Mouse (Mus musculus): ENCODE results near the gene Dnm3. TPM values are rescaled to one million over a fixed set of nuclear protein-coding genes. Genes with fewer than 3 reads are reported as not detected.

Dnm3 gene
- polyA plus RNA-seq, 1 experiment from 2014 or later: 71.6 TPM

DNA sequence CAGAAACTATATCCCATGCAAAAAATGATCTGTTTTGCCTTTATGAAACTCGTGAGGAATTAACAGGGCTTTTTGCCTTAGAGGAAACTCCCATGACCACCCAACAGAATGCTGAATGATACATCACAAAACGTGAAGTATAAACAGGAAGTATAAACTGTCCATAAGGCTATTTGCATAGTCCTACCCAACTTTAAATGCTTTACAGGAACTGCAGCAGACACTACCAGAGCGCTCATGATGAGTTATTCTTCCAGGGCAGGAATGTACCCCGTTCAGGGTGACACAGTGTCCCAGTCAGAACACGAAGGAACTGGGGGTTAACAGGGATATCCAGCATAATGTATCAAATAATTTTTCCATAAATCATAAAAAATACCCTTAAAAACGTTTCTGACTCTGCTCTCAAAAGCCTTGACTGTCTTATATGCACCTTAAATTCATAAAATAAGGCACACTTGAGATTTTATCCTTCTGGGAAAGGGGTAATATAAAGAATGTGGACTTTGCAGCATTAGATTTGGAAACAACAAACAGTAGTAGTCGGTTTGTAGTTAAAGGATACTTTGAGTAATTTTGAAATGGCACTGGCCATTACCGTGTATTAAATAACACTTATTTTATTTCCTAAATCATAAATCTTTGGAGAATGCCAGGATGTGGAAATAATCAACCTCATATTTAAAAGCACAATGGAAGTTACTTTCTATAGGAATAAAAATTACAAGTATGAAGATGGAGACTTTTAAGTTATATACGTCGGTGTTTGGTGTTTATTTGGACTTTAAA lies 252.8 kb downstream of the Dnm3 start:
- no peak overlapping the region for H3K27ac ChIP-seq
- ATAC-seq (ENCODE audit: low FRiP score) (no peak), DNase-seq (ENCODE audit: low spot score) (no peak)
- H3K27me3 ChIP-seq (ENCODE audit: control insufficient read depth, insufficient read depth, low read length): no peaks in the 10 kb centered on the region
- H3K9ac ChIP-seq: no peak overlapping the region
- H3K36me3 ChIP-seq (replicated peaks; ENCODE audit: control insufficient read depth, insufficient read depth): no peaks in the 10 kb centered on the region
- 77% methylated on average over 10 of the region's 10 CpGs for WGBS
- H3K4me3 ChIP-seq (replicated peaks; ENCODE audit: low read length): no peak overlapping the region
- no peaks in the 10 kb centered on the region for H3K9me3 ChIP-seq (ENCODE audit: control insufficient read depth, low read length)
- H3K4me1 ChIP-seq (replicated peaks; ENCODE audit: control insufficient read depth, insufficient read depth, low read length): no peaks in the 10 kb centered on the region
- no peak overlapping the region for H3K4me2 ChIP-seq (replicated peaks)

DNA sequence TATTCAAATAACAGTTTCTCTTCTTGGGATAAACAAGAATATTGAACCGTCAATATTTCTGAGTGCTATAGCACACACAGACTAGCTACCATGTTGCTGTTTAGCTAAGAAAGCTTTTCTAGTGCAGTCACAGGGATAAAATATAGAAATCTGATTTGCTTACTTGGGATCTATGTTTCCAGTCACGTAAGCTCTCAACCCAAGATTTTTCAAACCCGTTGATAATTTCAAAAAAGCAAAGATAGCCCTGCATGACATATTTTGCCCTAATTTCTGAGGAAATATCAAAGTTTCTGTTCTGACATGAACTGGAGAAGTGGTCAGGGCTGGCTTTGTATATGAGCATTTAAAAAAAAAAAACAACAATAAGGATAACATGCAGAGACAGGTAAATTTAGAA lies 253.8 kb downstream of the Dnm3 start:
- no peak overlapping the region for H3K4me2 ChIP-seq (replicated peaks)
- H3K4me1 ChIP-seq (replicated peaks; ENCODE audit: control insufficient read depth, insufficient read depth, low read length): no peaks in the 10 kb centered on the region
- 94% methylated on average over 3 of the region's 3 CpGs for WGBS
- H3K9me3 ChIP-seq (ENCODE audit: control insufficient read depth, low read length): no peaks in the 10 kb centered on the region
- no peaks in the 10 kb centered on the region for H3K27me3 ChIP-seq (ENCODE audit: control insufficient read depth, insufficient read depth, low read length)
- no peaks in the 10 kb centered on the region for H3K36me3 ChIP-seq (replicated peaks; ENCODE audit: control insufficient read depth, insufficient read depth)
- ATAC-seq (ENCODE audit: low FRiP score): no peak
- H3K27ac ChIP-seq: no peak overlapping the region
- no peak overlapping the region for H3K4me3 ChIP-seq (replicated peaks; ENCODE audit: low read length)
- DNase-seq (ENCODE audit: low spot score): no peak
- H3K9ac ChIP-seq: no peak overlapping the region

DNA sequence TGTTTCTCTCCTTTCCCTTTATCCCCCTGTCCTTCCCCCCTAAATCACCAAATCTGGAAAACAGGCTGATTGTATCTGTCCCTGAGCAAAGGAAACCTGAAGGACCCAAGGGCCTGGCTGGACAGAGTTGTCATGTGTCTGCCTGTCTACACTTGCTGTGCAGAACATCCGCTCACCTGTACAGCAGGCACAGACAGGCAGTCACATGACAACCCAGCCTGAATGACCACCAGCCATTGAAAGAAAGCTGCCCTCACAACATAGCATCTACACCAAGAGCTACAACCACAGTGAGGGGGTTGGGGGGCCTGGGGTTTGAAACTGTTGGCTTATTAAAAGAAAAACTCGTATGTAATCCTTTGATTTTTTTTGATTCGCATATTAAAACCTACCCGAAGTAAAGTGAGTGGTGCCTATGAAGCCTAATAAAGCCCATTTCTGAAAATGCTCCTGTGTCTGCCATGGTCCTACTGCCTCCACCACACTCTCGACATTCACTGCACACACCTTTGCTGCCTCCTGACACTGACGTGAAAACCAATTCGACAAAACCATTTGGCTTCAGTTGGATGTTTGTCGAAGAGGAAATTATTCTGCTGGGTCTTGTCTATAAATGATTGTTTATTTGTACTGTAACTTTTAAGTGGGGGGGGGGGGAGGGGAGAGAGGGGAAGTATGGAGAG lies 254.4 kb downstream of the Dnm3 start:
- DNase-seq (ENCODE audit: low spot score) (no peak), ATAC-seq (ENCODE audit: low FRiP score) (no peak)
- Histone ChIP-seq H3K9ac (no peak overlapping the region), H3K4me1 (replicated peaks; ENCODE audit: control insufficient read depth, insufficient read depth, low read length) (no peaks in the 10 kb centered on the region), H3K27ac (no peak overlapping the region), H3K4me2 (replicated peaks) (no peak overlapping the region), H3K9me3 (ENCODE audit: control insufficient read depth, low read length) (no peaks in the 10 kb centered on the region), H3K36me3 (replicated peaks; ENCODE audit: control insufficient read depth, insufficient read depth) (no peaks in the 10 kb centered on the region), H3K4me3 (replicated peaks; ENCODE audit: low read length) (no peak overlapping the region), H3K27me3 (ENCODE audit: control insufficient read depth, insufficient read depth, low read length) (no peaks in the 10 kb centered on the region)
- 89% methylated on average over 8 of the region's 8 CpGs for WGBS

DNA sequence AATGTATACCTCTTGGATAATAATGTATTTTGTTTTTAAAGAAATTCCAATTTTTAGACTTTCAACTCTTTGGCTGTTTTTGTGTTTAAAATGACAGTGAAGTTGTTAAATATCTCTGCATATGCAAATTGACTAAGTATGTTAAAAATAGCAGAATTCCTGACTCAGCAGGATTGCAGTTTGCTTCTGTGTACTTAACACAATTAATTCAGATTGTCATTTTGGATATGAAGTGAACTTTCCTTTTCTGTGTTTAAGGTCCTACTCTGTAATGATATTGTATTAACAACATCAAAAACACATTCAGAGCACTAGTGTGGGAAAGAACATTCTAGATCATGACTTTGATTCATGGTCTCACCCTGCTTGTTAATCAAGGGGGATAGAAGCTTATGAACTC lies 255.5 kb downstream of the Dnm3 start:
- no peaks in the 10 kb centered on the region for H3K27me3 ChIP-seq (ENCODE audit: control insufficient read depth, insufficient read depth, low read length)

DNA sequence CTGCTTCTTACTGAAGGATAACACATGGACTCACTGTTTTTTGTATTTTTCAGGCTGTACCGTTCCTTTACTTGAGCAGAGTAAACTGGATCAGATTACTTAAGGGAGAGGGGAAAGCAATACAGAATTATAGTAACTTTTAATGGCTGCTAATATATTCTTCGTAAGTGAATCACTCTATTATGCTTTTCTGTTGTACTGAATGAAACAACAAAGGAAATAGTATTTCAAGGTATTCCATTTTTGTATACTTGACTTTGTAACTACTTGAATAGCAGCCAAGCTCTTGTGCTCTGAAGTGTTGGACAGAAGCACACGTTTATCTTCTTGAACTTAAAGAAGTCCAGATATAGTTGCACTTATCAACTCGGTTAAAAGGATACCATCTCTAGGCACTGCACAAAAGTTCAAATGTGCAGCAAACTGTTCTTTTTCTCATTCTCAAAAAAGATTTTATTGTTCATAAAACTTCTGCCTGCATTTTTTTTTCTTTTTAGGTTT lies 256.0 kb downstream of the Dnm3 start:
- Histone ChIP-seq H3K9me3 (ENCODE audit: control insufficient read depth, low read length) (no peaks in the 10 kb centered on the region), H3K4me3 (replicated peaks; ENCODE audit: low read length) (no peak overlapping the region), H3K27ac (no peak overlapping the region), H3K27me3 (ENCODE audit: control insufficient read depth, insufficient read depth, low read length) (no peaks in the 10 kb centered on the region), H3K9ac (no peak overlapping the region), H3K4me1 (replicated peaks; ENCODE audit: control insufficient read depth, insufficient read depth, low read length) (peaks cover 5% of the 10 kb centered on the region; the same call in 1 of the 2 replicates), H3K36me3 (replicated peaks; ENCODE audit: control insufficient read depth, insufficient read depth) (no peaks in the 10 kb centered on the region), H3K4me2 (replicated peaks) (no peak overlapping the region)
- no peak for ATAC-seq (ENCODE audit: low FRiP score)
- WGBS: 72% methylated on average over 4 of the region's 4 CpGs
- DNase-seq (ENCODE audit: low spot score): no peak

More for the DNA sequence above, 255.5 kb downstream of the Dnm3 start:
- no peaks in the 10 kb centered on the region for H3K9me3 ChIP-seq (ENCODE audit: control insufficient read depth, low read length)
- DNase-seq (ENCODE audit: low spot score): no peak
- H3K27ac ChIP-seq: no peak overlapping the region
- H3K4me2 ChIP-seq (replicated peaks): no peak overlapping the region
- H3K36me3 ChIP-seq (replicated peaks; ENCODE audit: control insufficient read depth, insufficient read depth): no peaks in the 10 kb centered on the region
- H3K4me1 ChIP-seq (replicated peaks; ENCODE audit: control insufficient read depth, insufficient read depth, low read length): peaks cover 5% of the 10 kb centered on the region; the same call in 1 of the 2 replicates
- no peak overlapping the region for H3K9ac ChIP-seq
- no peak for ATAC-seq (ENCODE audit: low FRiP score)
- H3K4me3 ChIP-seq (replicated peaks; ENCODE audit: low read length): no peak overlapping the region

DNA sequence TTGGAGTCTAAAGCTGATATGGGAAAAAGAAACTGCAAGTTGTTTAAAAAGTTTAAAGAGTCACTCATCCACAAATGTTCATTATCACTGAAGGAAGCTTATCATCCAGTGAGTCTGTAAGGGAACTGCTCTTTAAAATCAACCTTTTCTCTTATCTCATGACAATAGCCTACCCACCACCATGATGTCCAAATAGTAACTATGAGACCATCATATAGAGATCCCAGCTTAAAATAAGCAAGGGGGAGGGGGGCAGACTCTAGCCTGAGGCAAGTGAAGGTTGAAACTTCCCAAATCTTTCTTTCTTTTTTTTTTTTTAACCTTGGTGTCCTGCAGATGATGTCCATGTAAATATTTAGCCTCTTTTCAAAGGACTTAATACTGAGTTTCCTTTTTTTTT lies 256.9 kb downstream of the Dnm3 start:
- Histone ChIP-seq H3K9ac (no peak overlapping the region), H3K9me3 (ENCODE audit: control insufficient read depth, low read length) (no peaks in the 10 kb centered on the region), H3K4me1 (replicated peaks; ENCODE audit: control insufficient read depth, insufficient read depth, low read length) (peaks cover 5% of the 10 kb centered on the region; the same call in 1 of the 2 replicates), H3K36me3 (replicated peaks; ENCODE audit: control insufficient read depth, insufficient read depth) (no peaks in the 10 kb centered on the region), H3K4me2 (replicated peaks) (no peak overlapping the region), H3K4me3 (replicated peaks; ENCODE audit: low read length) (no peak overlapping the region), H3K27ac (no peak overlapping the region), H3K27me3 (ENCODE audit: control insufficient read depth, insufficient read depth, low read length) (no peaks in the 10 kb centered on the region)
- DNase-seq (ENCODE audit: low spot score): no peak
- ATAC-seq (ENCODE audit: low FRiP score): no peak

DNA sequence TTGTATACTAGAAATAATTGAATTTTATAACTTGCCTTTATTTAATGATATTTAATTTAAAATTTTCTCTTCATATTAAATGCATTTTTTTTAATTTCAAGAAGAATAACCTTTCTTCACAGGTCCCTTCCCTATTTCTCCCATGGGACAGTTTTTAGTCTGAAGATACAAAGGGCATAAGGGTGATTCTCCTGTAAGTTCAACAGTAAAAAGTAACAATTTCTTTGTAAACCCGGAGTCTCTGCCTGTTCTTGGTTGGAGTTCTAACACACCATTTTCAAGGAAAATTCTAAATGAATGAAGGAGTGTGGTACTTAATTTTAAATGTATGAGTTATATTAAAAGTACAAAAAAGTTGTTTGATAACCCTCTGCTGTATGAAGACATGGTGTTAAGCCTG lies 258.1 kb downstream of the Dnm3 start:
- Histone ChIP-seq H3K36me3 (replicated peaks; ENCODE audit: control insufficient read depth, insufficient read depth) (no peaks in the 10 kb centered on the region), H3K27ac (no peak overlapping the region), H3K4me2 (replicated peaks) (no peak overlapping the region), H3K27me3 (ENCODE audit: control insufficient read depth, insufficient read depth, low read length) (no peaks in the 10 kb centered on the region), H3K9ac (no peak overlapping the region), H3K9me3 (ENCODE audit: control insufficient read depth, low read length) (no peaks in the 10 kb centered on the region), H3K4me1 (replicated peaks; ENCODE audit: control insufficient read depth, insufficient read depth, low read length) (peaks cover 5% of the 10 kb centered on the region; the same call in 1 of the 2 replicates), H3K4me3 (replicated peaks; ENCODE audit: low read length) (no peak overlapping the region)
- 79% methylated on average over 1 of the region's 1 CpGs for WGBS
- DNase-seq (ENCODE audit: low spot score) (no peak), ATAC-seq (ENCODE audit: low FRiP score) (no peak)

DNA sequence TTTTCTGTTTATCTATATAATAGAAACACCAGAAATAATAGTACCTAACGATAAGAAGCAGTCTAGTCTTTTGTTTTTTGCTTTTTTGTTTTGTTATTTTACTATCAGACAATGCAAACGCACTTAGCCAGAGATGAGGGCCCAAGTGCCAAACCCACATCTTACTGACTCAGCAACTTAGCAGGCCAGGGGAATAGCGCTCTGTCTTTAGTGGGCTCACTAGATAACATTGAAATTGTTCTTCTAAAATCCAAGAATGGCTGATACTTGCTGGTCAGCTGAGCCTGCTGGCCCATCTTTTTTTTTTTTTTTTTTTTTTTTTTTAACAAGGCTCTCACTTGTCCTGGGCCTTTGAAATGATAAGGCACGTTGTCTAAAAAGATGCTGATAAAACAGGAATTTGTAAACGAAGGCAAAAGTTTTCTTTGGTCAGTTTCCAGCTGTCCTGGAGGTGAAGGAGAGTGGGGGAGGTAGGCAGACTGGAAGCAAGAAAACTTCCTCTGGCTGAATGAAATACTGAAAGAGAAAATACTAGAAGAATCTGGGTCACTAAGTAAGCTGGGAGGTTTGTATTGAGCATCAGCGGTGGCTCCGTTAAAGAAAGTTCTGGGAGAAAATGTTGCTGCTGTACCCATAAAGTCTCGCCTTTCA lies 259.2 kb downstream of the Dnm3 start:
- Histone ChIP-seq H3K4me2 (replicated peaks) (no peak overlapping the region), H3K27ac (no peak overlapping the region)
- 75% methylated on average over 8 of the region's 8 CpGs for WGBS

DNA sequence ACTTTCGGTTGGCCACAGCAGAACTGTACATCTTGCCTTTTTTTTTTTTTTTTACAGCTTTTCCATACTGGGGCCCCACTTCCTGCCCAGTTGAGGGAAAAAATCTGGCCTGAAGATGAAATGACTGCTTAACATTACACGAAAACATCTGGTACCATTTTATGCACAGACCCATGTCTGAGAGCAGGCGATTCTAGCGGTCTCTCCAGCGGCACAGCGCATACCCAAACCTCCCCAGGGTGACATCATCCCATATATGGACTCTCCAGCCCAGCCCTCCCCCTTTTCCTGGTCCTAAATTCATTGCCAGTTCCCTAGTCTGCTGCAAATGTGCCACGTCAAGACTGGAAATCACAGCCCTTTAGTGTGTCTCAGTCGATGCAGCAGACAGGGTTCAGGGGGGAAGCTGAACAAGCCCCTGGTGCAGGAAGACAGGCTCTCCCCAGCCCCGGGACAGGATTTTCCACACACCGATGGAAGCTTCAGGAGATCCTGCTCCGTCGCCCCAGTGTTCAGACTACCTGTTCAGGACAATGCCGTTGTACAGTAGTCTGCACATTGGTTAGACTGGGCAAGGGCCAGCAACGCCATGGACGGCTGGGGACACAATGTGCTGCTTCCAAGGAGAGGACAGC lies 260.4 kb downstream of the Dnm3 start:
- WGBS: 76% methylated on average over 15 of the region's 15 CpGs
- peak overlapping the region; percentile 13 for H3K4me3 ChIP-seq (replicated peaks; ENCODE audit: low read length)
- DNase-seq (ENCODE audit: low spot score) (no peak), ATAC-seq (ENCODE audit: low FRiP score) (peak; percentile 64; the same call in 1 of the 2 replicates)
- H3K36me3 ChIP-seq (replicated peaks; ENCODE audit: control insufficient read depth, insufficient read depth): no peaks in the 10 kb centered on the region
- H3K27ac ChIP-seq: peak overlapping the region; percentile 76
- H3K4me1 ChIP-seq (replicated peaks; ENCODE audit: control insufficient read depth, insufficient read depth, low read length): peaks cover 5% of the 10 kb centered on the region; the same call in 1 of the 2 replicates
- no peaks in the 10 kb centered on the region for H3K9me3 ChIP-seq (ENCODE audit: control insufficient read depth, low read length)
- peak overlapping the region; percentile 9; the same call in 1 of the 2 replicates for H3K4me2 ChIP-seq (replicated peaks)
- 0 out of 2 replicates have a peak, but pooled peaks cover 5% of the 10 kb centered on the region for H3K27me3 ChIP-seq (ENCODE audit: control insufficient read depth, insufficient read depth, low read length)
- no peak overlapping the region; the same call in 1 of the 2 replicates for H3K9ac ChIP-seq

More for the DNA sequence above, 259.2 kb downstream of the Dnm3 start:
- Histone ChIP-seq H3K36me3 (replicated peaks; ENCODE audit: control insufficient read depth, insufficient read depth) (no peaks in the 10 kb centered on the region), H3K9ac (no peak overlapping the region), H3K9me3 (ENCODE audit: control insufficient read depth, low read length) (no peaks in the 10 kb centered on the region), H3K4me3 (replicated peaks; ENCODE audit: low read length) (peak overlapping the region; percentile 13; the same call in 1 of the 2 replicates), H3K4me1 (replicated peaks; ENCODE audit: control insufficient read depth, insufficient read depth, low read length) (peaks cover 5% of the 10 kb centered on the region; the same call in 1 of the 2 replicates), H3K27me3 (ENCODE audit: control insufficient read depth, insufficient read depth, low read length) (no peaks in the 10 kb centered on the region)
- no peak for DNase-seq (ENCODE audit: low spot score)
- ATAC-seq (ENCODE audit: low FRiP score): no peak
